Mouse (Mus musculus): ENCODE measurements around the gene Szrd1.

Szrd1 gene

DNA sequence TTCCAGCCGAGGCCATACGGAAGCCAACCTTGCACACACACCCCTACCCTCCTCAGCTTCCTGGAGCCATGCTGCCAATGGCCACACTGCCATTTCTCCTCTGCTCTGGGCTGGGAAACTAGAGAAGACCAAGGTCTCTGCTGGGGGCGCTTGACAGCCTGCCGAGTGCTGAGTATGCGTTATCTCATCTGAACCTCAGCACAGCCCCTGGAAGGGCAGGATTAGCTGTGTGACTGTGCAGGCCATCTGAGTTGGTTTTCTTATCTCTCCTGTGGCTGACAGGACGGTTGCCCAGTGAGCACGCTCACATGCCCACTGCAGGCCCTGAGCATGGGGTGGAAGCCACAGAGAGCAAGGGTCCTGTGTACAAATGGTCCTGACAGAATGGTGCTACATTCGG lies 70.9 kb downstream of the Szrd1 start:
- DNase-seq (ENCODE audit: low read depth, low spot score), result no peak

DNA sequence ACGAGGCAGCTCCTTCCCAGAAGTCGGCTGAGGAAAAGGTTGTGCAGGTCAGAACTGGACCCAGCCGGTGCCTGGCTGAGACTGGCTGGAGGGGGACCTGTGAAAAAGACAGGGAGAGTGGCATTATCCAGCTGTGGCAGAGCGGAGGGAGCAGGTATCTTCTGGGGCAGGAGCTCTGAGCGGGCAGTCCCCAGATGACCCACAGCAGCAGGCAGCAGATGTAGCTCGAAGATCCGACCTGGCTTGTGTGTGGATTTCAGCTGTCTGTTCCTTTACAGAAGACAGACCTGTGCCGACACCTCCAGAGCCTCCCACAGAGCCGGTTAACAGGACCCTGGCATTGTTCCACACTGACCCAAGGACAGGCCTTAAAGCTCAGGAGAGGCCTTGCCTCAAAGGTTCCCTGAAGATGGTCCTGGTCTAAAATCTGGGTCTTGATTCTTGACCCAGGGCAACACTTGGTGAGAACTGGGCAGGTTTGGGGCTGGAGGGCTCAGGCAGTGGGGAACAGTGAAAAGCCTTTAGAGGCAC lies 72.0 kb downstream of the Szrd1 start:
- no peak for DNase-seq (ENCODE audit: low read depth, low spot score)

DNA sequence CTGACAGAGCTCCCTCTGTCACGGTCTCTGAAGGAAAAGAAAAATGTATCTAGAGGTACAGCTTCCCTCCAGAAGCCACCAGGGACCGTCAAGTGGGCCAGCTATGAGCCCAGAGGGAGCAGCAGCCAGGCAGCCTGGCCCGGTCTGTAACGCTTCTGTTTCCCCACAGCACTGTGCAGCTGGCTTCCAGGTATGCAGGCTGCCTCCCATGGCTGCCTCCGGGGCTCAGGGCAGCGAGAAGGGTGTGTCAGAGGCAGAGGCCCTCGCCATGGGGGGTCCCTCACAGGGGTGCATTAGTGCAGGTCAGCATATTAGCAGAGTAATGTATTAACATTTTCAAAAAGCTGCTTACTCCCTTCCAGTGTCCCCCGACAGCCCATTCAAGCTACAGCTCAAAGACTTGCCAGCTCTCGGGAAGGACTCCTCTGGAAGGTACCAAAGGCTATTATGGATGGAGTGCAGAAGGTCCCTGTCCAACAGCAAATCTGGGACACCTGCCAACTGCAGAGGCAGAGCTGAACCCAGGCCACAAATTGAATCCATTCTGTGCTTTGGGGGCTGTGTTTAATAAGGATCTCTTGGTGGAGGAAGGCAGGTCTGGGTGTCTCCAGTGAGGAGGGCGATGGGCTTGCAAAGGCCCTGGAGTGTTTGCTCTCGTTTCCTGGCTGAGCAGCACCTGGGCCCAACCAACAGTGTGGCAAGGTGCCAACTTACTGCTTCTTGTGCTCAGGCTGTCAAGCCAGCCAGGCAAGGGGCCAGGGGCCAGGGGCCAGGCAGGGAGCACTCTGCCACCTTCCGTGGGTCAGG lies 72.7 kb downstream of the Szrd1 start:
- no peak for DNase-seq (ENCODE audit: low read depth, low spot score)

GRCm38 (mm10) chr4:141065123-141065522 lies 74.5 kb downstream of the Szrd1 start:
- DNase-seq (ENCODE audit: low read depth, low spot score), result peak; percentile 66

GRCm38 (mm10) chr4:141064104-141064659 lies 75.4 kb downstream of the Szrd1 start:
- DNase-seq (ENCODE audit: low read depth, low spot score), result no peak
